Mouse (Mus musculus) embryonic fibroblast, embryonic 13.5 days (primary cell): ENCODE data around the gene Zfp617.

ENCODE experiments used
- CTCF ChIP-seq: IDR thresholded peaks from 2 replicates; pipeline ENCODE4 v1.5.1; 2011; ENCODE audit warnings: mild to moderate bottlenecking, control low read depth, low read length, moderate library complexity, borderline replicate concordance; ENCODE audit not compliant: insufficient read depth
- POLR2A ChIP-seq: IDR thresholded peaks from 2 replicates; pipeline ENCODE4 v1.6.1; 2011; ENCODE audit warnings: low read depth, mild to moderate bottlenecking, control low read depth, low read length, moderate library complexity

DNA sequence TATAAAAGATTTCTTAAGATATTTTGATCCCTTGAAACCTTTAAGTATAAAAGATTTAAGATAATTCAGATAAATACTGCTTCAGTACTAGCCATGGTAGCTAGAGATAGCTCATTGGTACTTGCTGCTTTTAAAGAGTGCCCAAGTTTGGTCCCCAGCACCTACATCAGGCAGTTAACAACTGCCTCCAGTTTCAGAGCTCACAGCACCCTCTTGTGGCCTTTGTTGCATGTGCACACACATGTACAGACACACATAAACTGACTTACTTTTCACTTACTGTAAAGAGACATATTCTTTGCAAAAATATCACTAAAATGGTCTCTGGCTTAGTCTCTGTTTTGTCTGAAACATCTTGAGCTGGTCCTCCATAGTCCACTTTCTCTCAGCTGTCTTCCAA, 58.0 kb downstream of the Zfp617 start:
- TF ChIP-seq CTCF (no peak), POLR2A (no peak)
